Mouse (Mus musculus): ENCODE data around the gene Tmem240. TPM values are rescaled to one million over a fixed set of nuclear protein-coding genes. Genes with fewer than 3 reads are reported as not detected.
A peak's percentile ranks its signal among the peaks of the same experiment; 100 is the strongest.

Tmem240 gene
- polyA plus RNA-seq, 1 experiment from 2014 or later = 0.80 TPM

DNA sequence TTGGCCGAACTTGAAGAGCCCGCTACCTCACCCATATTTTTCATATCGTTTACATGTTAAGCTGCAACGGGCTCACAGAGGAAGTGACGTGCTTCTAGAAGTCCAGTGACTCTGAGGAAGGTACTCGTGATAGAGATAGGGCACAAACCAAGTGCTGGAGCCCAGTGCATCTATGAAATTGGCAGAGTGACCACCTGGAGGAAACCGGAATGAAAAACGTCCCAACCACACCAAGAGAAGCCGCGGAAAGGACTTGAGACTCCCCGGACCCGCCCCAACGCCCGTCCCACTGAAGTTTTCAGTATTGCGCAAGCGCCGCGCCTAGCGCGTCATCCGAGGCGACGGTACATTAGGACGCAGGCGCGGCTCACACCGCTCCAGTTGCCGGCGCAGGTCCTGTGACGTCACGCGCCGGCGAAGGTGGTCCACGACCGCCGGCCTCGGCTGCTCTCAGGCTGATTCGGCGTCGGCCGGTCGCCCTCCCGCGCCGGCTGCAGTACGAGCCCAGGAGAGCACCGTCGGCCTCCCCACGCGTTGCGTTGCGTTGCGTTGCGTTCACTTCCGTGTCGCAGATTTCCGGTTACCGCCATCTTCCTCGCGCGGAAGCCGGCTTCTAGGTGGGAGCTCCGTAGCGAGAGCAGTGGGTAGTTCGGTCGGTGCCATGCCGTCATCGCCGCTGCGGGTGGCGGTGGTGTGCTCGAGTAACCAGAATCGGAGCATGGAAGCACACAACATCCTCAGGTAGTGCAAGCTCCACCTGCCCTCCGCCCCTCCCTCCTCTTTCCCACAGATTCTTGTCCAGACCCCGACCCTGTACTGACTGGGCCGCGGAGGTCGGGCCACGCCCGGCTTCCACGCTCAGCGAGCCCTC is 29.6 kb upstream of the Tmem240 start, which contains the start of gene Ssu72:
TSS of gene Ssu72 (plus strand) at position 80 of the 871 bp plus-strand sequence.
- peak within 1 kb of the TSS; percentile 79 for H3K4me2 ChIP-seq
- H3K27me3 ChIP-seq (replicated peaks) = no peaks in the 10 kb centered on the region
- WGBS = under 1% methylated on average over 83 of the region's 83 CpGs
- H3K9ac ChIP-seq = peak within 1 kb of the TSS; percentile 87
- H3K4me1 ChIP-seq = no peaks in the 10 kb centered on the region
- H3K4me3 ChIP-seq (replicated peaks) = peak within 1 kb of the TSS; percentile 91
- H3K36me3 ChIP-seq = no peaks in the 10 kb centered on the region
- peak within 1 kb of the TSS; percentile 98 for H3K27ac ChIP-seq
- no peaks in the 10 kb centered on the region for H3K9me3 ChIP-seq
- ATAC-seq (ENCODE audit: insufficient read depth, low FRiP score, low read depth) = peak; percentile 94

DNA sequence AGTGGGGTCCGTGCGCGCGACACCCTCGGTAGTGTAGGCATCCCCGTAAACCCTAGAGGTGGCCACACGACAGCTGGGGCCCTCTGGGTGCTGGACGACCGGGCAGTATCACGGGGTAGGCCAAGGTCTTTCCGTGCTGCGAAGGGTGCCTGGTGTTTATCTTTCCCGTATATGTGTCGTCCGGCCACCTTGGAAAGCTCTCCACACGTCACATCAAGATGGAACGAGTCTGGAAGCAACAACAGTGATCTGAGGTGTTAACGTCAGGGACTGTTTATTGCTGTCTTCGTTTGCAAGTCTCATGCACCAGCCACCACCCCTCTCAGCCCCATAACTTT is 29.0 kb upstream of the Tmem240 start:
- Histone ChIP-seq H3K27ac (peak overlapping the region; percentile 98), H3K4me3 (replicated peaks) (peak overlapping the region; percentile 91), H3K36me3 (no peaks in the 10 kb centered on the region), H3K9ac (peak overlapping the region; percentile 87), H3K27me3 (replicated peaks) (no peaks in the 10 kb centered on the region), H3K4me1 (0 out of 2 replicates have a peak, but pooled peaks cover 4% of the 10 kb centered on the region), H3K9me3 (no peaks in the 10 kb centered on the region), H3K4me2 (peak overlapping the region; percentile 79)
- no peak; the same call in 1 of the 2 replicates for ATAC-seq (ENCODE audit: insufficient read depth, low FRiP score, low read depth)
- WGBS = under 1% methylated on average over 19 of the region's 19 CpGs

DNA sequence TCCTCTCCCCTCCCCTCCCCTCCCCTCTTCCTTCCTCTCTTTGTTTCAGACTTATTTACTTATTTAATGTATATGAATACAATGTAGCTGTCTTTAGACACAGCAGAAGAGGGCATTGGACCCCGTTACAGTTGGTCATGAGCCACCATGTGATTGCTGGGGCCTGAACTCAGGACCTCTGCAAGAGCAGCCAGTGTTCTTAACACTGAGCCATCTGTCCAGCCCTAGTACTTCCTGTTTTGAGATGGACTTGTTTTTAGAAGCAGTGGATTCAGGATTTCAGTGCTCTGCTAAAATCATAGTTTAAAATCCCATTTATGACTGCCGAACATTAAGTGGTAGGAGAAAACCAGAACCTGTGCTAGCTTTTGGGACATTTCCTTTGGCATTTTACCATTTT is 26.0 kb upstream of the Tmem240 start:
- H3K4me2 ChIP-seq = no peak overlapping the region
- no peak overlapping the region; the same call in 1 of the 2 replicates for H3K27ac ChIP-seq
- no peak for ATAC-seq (ENCODE audit: insufficient read depth, low FRiP score, low read depth)
- H3K9me3 ChIP-seq = no peaks in the 10 kb centered on the region
- 0 out of 2 replicates have a peak, but pooled peaks cover 6% of the 10 kb centered on the region for H3K4me1 ChIP-seq
- no peaks in the 10 kb centered on the region for H3K36me3 ChIP-seq
- H3K9ac ChIP-seq = no peak overlapping the region
- no peak overlapping the region for H3K4me3 ChIP-seq (replicated peaks)
- 79% methylated on average over 2 of the region's 2 CpGs for WGBS
- H3K27me3 ChIP-seq (replicated peaks) = no peaks in the 10 kb centered on the region

DNA sequence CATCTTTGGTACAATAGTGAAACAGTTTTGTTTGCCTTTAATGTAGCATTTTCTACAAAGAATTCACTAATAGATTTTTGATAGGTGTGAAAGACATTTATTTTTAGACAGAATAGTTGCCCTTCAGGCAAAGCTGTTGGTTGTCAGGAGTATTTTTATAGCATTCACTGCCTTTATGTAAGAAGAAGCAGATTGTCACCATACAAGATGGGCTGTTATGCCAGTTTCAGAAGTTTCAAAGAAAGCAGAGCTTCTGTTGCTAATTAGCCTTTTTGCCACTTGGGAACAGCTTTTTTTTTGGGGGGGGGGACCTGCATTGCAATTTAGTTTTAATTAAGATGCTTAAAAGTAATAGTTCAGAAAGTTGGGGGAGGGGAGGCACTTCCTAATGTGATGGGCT is 25.6 kb upstream of the Tmem240 start:
- Histone ChIP-seq H3K36me3 (no peaks in the 10 kb centered on the region), H3K27me3 (replicated peaks) (no peaks in the 10 kb centered on the region), H3K4me3 (replicated peaks) (no peak overlapping the region), H3K27ac (no peak overlapping the region), H3K4me2 (no peak overlapping the region), H3K4me1 (0 out of 2 replicates have a peak, but pooled peaks cover 6% of the 10 kb centered on the region), H3K9me3 (no peaks in the 10 kb centered on the region), H3K9ac (no peak overlapping the region)
- no peak for ATAC-seq (ENCODE audit: insufficient read depth, low FRiP score, low read depth)

DNA sequence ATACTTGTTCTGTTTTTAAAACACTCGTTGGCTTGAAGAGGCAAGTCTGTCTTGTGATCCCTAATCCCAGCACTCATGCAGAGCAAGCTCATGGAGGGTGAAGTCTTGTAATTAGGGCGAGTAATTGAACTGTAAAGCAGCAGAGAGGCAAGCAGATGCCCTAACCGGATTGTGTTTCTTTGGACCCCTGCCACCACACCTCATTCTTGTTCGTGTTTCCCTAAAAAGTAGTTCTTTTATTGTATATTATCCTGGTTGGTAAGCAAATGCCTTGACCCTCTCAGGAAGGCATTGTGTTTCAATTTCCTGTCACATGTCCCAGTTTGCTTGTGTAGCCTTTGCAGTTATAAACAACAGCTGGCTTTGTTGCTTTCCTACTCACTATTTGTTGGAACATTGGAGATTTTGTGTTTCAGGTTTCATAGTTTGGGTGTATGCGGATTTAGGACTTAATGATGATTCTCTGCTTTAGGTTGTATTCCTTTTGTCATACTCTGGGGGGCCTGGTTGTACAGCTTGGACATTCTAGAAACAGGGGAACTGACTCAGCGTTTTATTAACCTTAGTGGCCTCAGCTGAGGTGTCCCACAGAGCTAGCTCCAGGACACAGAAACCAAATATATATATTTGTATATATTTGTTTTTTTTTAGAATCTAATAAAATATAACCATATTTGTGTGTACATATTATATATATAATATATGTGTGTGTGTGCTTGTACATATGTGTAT is 23.9 kb upstream of the Tmem240 start:
- Histone ChIP-seq H3K4me3 (replicated peaks) (no peak overlapping the region), H3K36me3 (peaks cover 5% of the 10 kb centered on the region), H3K27ac (peak overlapping the region; percentile 6; the same call in 1 of the 2 replicates), H3K4me1 (0 out of 2 replicates have a peak, but pooled peaks cover 6% of the 10 kb centered on the region), H3K4me2 (no peak overlapping the region), H3K9me3 (no peaks in the 10 kb centered on the region), H3K27me3 (replicated peaks) (no peaks in the 10 kb centered on the region), H3K9ac (no peak overlapping the region)
- 60% methylated on average over 6 of the region's 6 CpGs for WGBS
- ATAC-seq (ENCODE audit: insufficient read depth, low FRiP score, low read depth) = no peak

DNA sequence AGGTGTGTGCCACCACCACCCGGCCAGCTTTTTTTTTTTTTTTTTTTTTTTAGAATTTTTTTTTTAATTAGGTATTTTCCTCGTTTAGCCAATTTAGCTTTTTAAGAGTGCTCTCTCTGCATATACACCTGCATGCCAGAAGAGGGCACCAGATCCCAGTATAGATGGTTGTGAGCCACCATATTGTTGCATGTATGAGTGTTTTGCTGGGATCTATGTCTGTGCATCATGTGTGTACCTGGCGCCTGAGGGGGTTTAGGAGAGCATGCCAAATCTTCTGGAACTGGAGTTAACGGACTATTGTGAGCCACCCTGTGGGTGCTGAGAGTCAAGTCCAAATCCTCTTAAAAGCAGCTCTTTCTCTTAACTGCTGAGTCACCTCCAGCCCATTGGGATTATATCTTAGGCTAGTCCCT is 12.9 kb upstream of the Tmem240 start:
- 71% methylated on average over 4 of the region's 4 CpGs for WGBS
- no peaks in the 10 kb centered on the region for H3K27me3 ChIP-seq (replicated peaks)
- H3K9me3 ChIP-seq = no peaks in the 10 kb centered on the region
- H3K4me2 ChIP-seq = no peak overlapping the region
- H3K9ac ChIP-seq = no peak overlapping the region
- H3K4me1 ChIP-seq = no peaks in the 10 kb centered on the region
- no peak overlapping the region for H3K27ac ChIP-seq
- ATAC-seq (ENCODE audit: insufficient read depth, low FRiP score, low read depth) = no peak
- no peak overlapping the region for H3K4me3 ChIP-seq (replicated peaks)
- peaks cover 9% of the 10 kb centered on the region; the same call in 1 of the 2 replicates for H3K36me3 ChIP-seq

DNA sequence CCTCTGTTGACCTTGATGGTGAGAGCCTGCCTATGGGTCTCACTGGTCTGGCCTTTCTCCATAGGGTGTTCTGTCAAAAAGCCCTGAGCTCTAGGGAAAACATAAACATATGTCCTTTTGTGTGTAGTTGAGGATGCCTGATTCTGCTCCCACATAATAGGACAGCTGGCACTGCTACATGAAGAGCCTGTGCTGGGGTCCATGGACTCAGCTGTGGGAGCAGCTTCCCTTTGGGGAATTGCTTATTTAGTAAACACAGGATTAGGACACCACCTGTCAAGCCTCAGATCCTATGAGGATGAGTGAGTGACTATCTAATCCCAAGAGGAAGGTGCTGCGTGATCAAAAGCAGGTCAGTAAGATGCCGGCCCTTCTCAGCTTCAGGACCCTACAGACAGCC is 6.6 kb upstream of the Tmem240 start:
- Histone ChIP-seq H3K4me3 (replicated peaks) (no peak overlapping the region), H3K27me3 (replicated peaks) (no peaks in the 10 kb centered on the region), H3K9ac (no peak overlapping the region), H3K36me3 (peaks cover 9% of the 10 kb centered on the region), H3K27ac (no peak overlapping the region), H3K4me2 (no peak overlapping the region), H3K4me1 (no peaks in the 10 kb centered on the region), H3K9me3 (no peaks in the 10 kb centered on the region)
- no peak for ATAC-seq (ENCODE audit: insufficient read depth, low FRiP score, low read depth)
- 77% methylated on average over 2 of the region's 2 CpGs for WGBS

DNA sequence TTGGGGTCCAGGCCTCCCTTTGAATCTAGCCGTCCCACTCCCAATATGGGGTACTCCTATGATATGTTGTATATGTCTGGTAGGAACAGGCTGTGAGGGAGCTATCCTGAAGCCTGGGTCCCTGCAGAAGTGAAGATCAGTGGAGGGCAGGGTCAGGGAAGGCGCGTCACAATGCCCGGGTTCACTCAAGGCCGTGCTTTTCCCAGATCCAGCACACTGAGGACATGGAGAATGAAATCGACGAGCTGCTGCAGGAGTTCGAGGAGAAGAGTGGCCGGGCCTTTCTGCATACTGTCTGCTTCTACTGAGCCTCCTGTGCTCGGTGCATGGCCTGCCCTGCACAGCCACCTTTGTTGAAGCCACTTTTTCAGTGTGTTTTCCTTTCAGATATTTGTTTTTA is 1.3 kb upstream of the Tmem240 start:
- Histone ChIP-seq H3K4me3 (replicated peaks) (no peak overlapping the region; the same call in 1 of the 2 replicates), H3K9ac (no peak overlapping the region), H3K9me3 (no peaks in the 10 kb centered on the region), H3K36me3 (peaks cover 4% of the 10 kb centered on the region; the same call in 1 of the 2 replicates), H3K4me2 (no peak overlapping the region; the same call in 1 of the 2 replicates), H3K27ac (no peak overlapping the region), H3K27me3 (replicated peaks) (no peaks in the 10 kb centered on the region), H3K4me1 (peaks cover 14% of the 10 kb centered on the region)
- no peak for ATAC-seq (ENCODE audit: insufficient read depth, low FRiP score, low read depth)
- 88% methylated on average over 10 of the region's 10 CpGs for WGBS

DNA sequence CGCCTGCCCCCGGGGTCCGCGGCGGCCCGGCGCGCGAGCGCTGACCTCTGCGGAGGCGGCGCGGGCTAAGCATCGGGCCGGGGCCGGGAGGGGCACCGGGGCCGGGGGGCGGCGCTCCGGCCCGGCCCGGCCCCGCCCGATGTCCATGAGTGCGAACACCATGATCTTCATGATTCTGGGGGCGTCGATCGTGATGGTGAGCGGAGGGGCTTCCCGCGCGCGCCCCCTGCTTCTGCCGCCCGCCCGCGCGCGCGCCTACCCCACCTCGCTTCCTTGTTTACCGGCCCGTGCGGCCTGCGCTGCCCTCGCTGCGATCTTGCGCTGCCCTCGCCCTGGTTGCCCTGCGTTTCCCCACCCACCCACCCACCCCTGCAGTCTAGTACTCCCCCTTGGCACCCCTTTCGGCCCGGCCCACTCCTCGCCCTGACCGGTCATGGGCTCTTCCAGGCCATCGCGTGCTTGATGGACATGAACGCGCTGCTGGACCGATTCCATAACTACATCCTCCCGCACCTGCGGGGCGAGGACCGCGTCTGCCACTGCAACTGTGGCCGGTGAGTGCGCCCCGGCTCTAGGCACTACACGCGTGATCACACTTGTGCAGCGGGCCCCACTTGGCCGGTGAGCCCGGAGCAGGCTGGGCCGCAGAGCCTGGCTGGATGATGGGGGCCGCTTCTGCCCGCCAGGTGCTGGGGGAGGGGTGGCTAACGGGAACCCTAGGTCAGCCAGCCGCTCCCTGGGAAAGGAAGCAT is 527 bp downstream of the Tmem240 start:
- peak overlapping the region; percentile 67 for H3K4me2 ChIP-seq
- H3K36me3 ChIP-seq = peaks cover 10% of the 10 kb centered on the region; the same call in 1 of the 2 replicates
- H3K4me1 ChIP-seq = peaks cover 14% of the 10 kb centered on the region
- peak overlapping the region; percentile 86 for H3K4me3 ChIP-seq (replicated peaks)
- H3K27me3 ChIP-seq (replicated peaks) = no peaks in the 10 kb centered on the region
- H3K27ac ChIP-seq = peak overlapping the region; percentile 92
- no peaks in the 10 kb centered on the region for H3K9me3 ChIP-seq
- WGBS = under 1% methylated on average over 62 of the region's 79 CpGs
- ATAC-seq (ENCODE audit: insufficient read depth, low FRiP score, low read depth) = peak; percentile 63
- H3K9ac ChIP-seq = peak overlapping the region; percentile 75

DNA sequence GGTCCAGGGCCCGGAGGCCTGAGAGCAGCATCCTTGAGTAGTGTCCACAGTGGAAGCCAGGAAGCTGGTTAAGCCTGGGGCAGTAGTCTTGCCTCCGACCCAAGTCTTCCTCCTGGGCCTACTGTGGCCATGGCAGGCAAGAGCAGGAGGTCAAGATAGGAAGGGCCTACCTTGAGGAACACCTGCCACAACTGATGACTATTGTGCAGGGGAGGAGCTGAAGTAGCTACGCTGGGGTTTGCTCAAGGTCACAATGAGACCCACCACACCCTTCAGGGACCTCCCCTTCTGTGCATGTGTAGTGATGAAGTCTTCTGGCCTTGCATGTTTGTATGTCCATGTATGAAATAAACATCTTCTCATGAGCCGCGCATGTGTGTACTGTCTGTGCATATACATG is 1.2 kb downstream of the Tmem240 start:
- Histone ChIP-seq H3K27ac (no peak overlapping the region), H3K4me3 (replicated peaks) (peak overlapping the region; percentile 86), H3K27me3 (replicated peaks) (no peaks in the 10 kb centered on the region), H3K36me3 (peaks cover 16% of the 10 kb centered on the region; the same call in 1 of the 2 replicates), H3K4me2 (peak overlapping the region; percentile 67), H3K4me1 (peaks cover 14% of the 10 kb centered on the region), H3K9ac (0 out of 2 replicates have a peak overlapping the region, but pooled peaks have one; percentile 75), H3K9me3 (no peaks in the 10 kb centered on the region)
- ATAC-seq (ENCODE audit: insufficient read depth, low FRiP score, low read depth) = no peak
- 62% methylated on average over 5 of the region's 5 CpGs for WGBS

DNA sequence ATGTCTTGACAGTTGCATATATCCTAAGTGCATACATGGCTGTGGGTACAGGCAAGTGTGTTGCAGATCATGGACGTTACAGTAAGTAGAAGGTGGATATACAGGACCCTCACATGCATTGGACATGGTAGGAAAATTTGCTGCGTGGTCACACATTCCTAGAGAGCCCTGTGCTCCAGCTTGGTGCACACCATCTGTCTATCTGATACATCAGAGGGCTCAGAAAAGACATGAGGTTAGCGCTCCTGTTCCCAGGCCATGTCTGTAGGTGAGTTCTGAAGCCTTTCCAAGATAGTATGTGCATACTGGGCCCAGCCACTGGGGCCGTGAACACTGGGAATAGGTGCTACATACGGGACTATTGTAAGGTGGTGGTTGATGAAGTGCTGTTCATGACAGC is 1.8 kb downstream of the Tmem240 start:
- no peaks in the 10 kb centered on the region for H3K9me3 ChIP-seq
- H3K27ac ChIP-seq = no peak overlapping the region
- no peaks in the 10 kb centered on the region for H3K27me3 ChIP-seq (replicated peaks)
- peaks cover 14% of the 10 kb centered on the region for H3K4me1 ChIP-seq
- H3K4me2 ChIP-seq = no peak overlapping the region
- H3K9ac ChIP-seq = no peak overlapping the region
- peaks cover 16% of the 10 kb centered on the region; the same call in 1 of the 2 replicates for H3K36me3 ChIP-seq
- H3K4me3 ChIP-seq (replicated peaks) = no peak overlapping the region
- 92% methylated on average over 5 of the region's 5 CpGs for WGBS
- ATAC-seq (ENCODE audit: insufficient read depth, low FRiP score, low read depth) = no peak

Data from stomach, embryonic 15.5 days (tissue).